Mouse (Mus musculus) stomach, postnatal 0 days (tissue): Measurements from ENCODE around the gene Negr1.

Experiments used
- CTCF ChIP-seq: IDR thresholded peaks from 2 replicates; pipeline ENCODE4 v1.5.1; 2016; ENCODE audit warnings: antibody characterized with exemption, low read depth, mild to moderate bottlenecking, moderate library complexity
- EP300 ChIP-seq: optimal IDR thresholded peaks from 2 replicates; pipeline ENCODE3; 2016; ENCODE audit warnings: antibody characterized with exemption

DNA sequence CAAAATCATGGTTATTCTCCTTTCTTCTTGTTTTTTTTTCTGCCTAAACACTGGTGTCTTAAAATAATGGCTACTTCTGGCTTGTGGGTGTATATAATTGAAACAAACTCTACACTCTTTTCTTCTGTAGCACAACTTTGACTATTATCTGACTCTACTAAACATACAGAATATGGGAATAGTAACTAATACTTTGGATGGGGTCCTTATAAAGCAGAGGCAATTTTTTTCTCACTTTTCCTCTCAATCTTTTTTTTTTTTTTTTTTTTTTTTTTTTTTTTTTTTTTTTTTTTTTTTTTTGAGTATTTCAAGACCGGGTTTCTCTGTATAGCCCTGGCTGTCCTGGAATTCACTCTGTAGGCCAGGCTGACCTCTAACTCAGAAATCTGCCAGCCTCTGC is 772.6 kb downstream of the Negr1 start:
- TF ChIP-seq CTCF: no peak
- no peak for TF ChIP-seq EP300
